Mouse (Mus musculus): ENCODE results near the gene Sardh.

DNA sequence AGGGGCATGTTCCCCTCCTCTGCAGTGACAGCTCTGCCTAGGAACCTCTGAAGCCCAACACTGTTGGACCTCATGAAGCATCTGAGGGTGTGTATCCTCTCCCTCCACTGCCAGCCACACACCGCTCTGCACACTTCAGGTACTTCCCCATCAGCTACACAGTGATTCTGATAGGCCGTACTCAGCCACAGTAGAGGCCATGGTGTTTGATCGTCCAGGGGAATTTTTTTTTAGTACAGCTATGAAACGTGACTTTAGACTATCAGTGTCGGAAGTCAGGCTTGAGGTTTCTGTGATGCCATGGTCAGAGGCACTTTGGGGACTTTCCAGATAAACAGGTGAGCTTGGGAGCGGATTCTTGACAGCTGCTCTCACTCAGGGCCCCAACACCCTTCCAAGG is 60.6 kb downstream of the Sardh start:
- no peak for TF ChIP-seq CHD2 (IDR thresholded peaks at IDR 0.05; ENCODE audit: low read depth, low read length)
- no peak for TF ChIP-seq HCFC1 (IDR thresholded peaks at IDR 0.05; ENCODE audit: borderline replicate concordance, insufficient read depth, low read length)
- no peak for TF ChIP-seq MAFK (IDR thresholded peaks at IDR 0.05; ENCODE audit: insufficient read depth, low read depth, low read length)
- no peak for TF ChIP-seq ZNF384 (IDR thresholded peaks at IDR 0.05; ENCODE audit: low read depth, low read length)
- no peak for TF ChIP-seq ZC3H11A (IDR thresholded peaks at IDR 0.05; ENCODE audit: borderline replicate concordance, low read depth, low read length)
